ENCODE assay signal across 10 mouse cellular contexts in the genomic region with DNA sequence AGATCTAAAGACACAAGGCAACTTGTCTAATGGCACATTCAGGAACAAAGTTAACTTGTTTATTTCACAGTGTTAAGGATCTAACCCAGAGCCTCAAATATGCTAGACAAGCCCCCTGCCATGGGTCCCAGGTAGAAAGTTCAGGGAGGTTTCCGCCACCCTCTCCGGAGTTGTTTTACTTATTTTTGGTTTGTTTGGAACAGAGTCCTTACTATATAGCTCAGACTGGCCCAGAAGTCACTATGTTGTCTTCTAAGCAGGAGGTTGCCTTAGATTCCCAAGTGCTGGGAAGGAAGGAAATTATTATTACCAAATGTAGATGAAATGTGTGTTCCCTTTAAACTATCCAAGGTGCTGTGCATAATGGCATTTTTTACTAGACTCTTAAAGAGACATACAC. TPM values are rescaled to one million over a fixed set of nuclear protein-coding genes. Genes with fewer than 3 reads are reported as not detected.
DNase-seq lines count a peak whose midpoint lies in the region; ATAC-seq and TF ChIP-seq lines count a peak whose summit lies in the region.
"Had no signal": no experiment of that assay in that cellular context is flagged by ENCODE, and none has a peak within 500 bp of the region (broad histone marks: within the 10 kb centered on the region; RNA-seq: fewer than 3 reads in every experiment).

No protein-coding gene starts in this region.

- peaks cover 75% of the 10 kb centered on the region for H3K4me1 ChIP-seq in erythroblast, embryonic 14.5 days (ENCODE audit: control insufficient read depth)
- peaks cover 2 to 59% of the 10 kb centered on the region in 2 experiments; a peak in 3 of 4 replicates for H3K4me1 ChIP-seq in CH12.LX (ENCODE audit: control insufficient read depth in 1 of 2, insufficient read depth in 2 of 2)
- peaks cover 11% of the 10 kb centered on the region for H3K4me1 ChIP-seq in forebrain, embryonic 16.5 days (replicated peaks; ENCODE audit: control insufficient read depth, insufficient read depth, low read length)
- peaks cover 32% of the 10 kb centered on the region for H3K4me1 ChIP-seq in liver, embryonic 16.5 days (ENCODE audit: control insufficient read depth, low read depth, low read length)

- 67% methylated on average over 2 of the region's 2 CpGs for WGBS in forebrain, embryonic 16.5 days
- 49% methylated on average over 2 of the region's 2 CpGs for WGBS in liver, embryonic 16.5 days (ENCODE audit: insufficient replicate concordance)

- TF ChIP-seq CTCF in CH12.LX (conservative IDR thresholded peaks at IDR 0.05 in 1 of 2, IDR thresholded peaks at IDR 0.05 in 1 of 2; ENCODE audit: low read depth in 2 of 2, low read length in 2 of 2): no peak

- peaks cover 65% of the 10 kb centered on the region for H3K79me2 ChIP-seq in CH12.LX (replicated peaks; ENCODE audit: control insufficient read depth, extremely low read depth, insufficient read depth, poor library complexity, severe bottlenecking)

- H3K4me3 ChIP-seq in erythroblast, embryonic 14.5 days (replicated peaks): peak overlapping the region; percentile 63
- peak overlapping the region in 1 of 3 experiments; percentile 59 for H3K4me3 ChIP-seq in CH12.LX (replicated peaks in 1 of 3; ENCODE audit: low read depth in 2 of 3, low read length in 2 of 3, poor library complexity in 1 of 3)
- no peak overlapping the region for H3K4me3 ChIP-seq in forebrain, embryonic 16.5 days (replicated peaks; ENCODE audit: low read length)
- peak overlapping the region; percentile 9; the same call in 1 of the 2 replicates for H3K4me3 ChIP-seq in liver, embryonic 16.5 days (ENCODE audit: low read depth, low read length)

- H3K9ac ChIP-seq in CH12.LX (ENCODE audit: insufficient read depth, low read depth): peak overlapping the region; percentile 71
- no peak overlapping the region for H3K9ac ChIP-seq in forebrain, embryonic 16.5 days (replicated peaks; ENCODE audit: low read depth, low read length)
- peak overlapping the region; percentile 3; the same call in 1 of the 2 replicates for H3K9ac ChIP-seq in liver, embryonic 16.5 days (ENCODE audit: low read depth, low read length)

- no peak for TF ChIP-seq POLR2A in CH12.LX (IDR thresholded peaks at IDR 0.05; ENCODE audit: low read depth, low read length)

- DNase-seq in CH12.LX (ENCODE audit: extremely low read depth): no peak
- DNase-seq in cerebellum, postnatal 4 days (ENCODE audit: low spot score in 2 of 2): no peak
- no peak for DNase-seq in urinary bladder, postnatal 14 days (ENCODE audit: low spot score)
- DNase-seq: lung, postnatal 4 days; thymus, postnatal 36 days had no signal

- no peak for TF ChIP-seq EP300 in CH12.LX (IDR thresholded peaks at IDR 0.05; ENCODE audit: low read length)

- no peak for ATAC-seq in erythroblast, adult 5-6 weeks (replicated peaks; ENCODE audit: low FRiP score, poor library complexity, severe bottlenecking)
- ATAC-seq in forebrain, embryonic 16.5 days: no peak
- no peak for ATAC-seq in liver, embryonic 16.5 days (ENCODE audit: low read depth)
- no peak for ATAC-seq in activated CD4-positive, CD25-positive, alpha-beta regulatory T cell, adult 4 months

- peaks cover 25% of the 10 kb centered on the region for H3K36me3 ChIP-seq in erythroblast, embryonic 14.5 days (ENCODE audit: control insufficient read depth)
- H3K36me3 ChIP-seq in CH12.LX (replicated peaks in 1 of 2; ENCODE audit: control insufficient read depth in 1 of 2, insufficient read depth in 1 of 2, low read length in 1 of 2): no peaks in the 10 kb centered on the region
- no peaks in the 10 kb centered on the region for H3K36me3 ChIP-seq in forebrain, embryonic 16.5 days (ENCODE audit: control insufficient read depth, insufficient read depth)
- H3K36me3 ChIP-seq in liver, embryonic 16.5 days (ENCODE audit: control insufficient read depth, insufficient read depth): no peaks in the 10 kb centered on the region

- in situ Hi-C loops in CH12.LX (cut with MboI; ENCODE audit: low pct_ligation_motif_present, low pct_unique_long_range_greater_than_20kb, low sequenced_read_pairs): loop anchor here (10.0 kb wide), 1 partner anchor 65 kb away; no protein-coding TSS in a partner anchor

- no peak for TF ChIP-seq RAD21 in CH12.LX (IDR thresholded peaks at IDR 0.05; ENCODE audit: low read depth, low read length)

- peak overlapping the region; percentile 77 for H3K4me2 ChIP-seq in CH12.LX (ENCODE audit: insufficient read depth, low read depth, poor library complexity, severe bottlenecking)
- peak overlapping the region; percentile 5; the same call in 1 of the 2 replicates for H3K4me2 ChIP-seq in forebrain, embryonic 16.5 days (ENCODE audit: low read length)
- peak overlapping the region; percentile 64 for H3K4me2 ChIP-seq in liver, embryonic 16.5 days (ENCODE audit: low read depth, low read length)

- no peak overlapping the region for H3K27ac ChIP-seq in CH12.LX (ENCODE audit: insufficient read depth, low read depth)
- H3K27ac ChIP-seq in forebrain, embryonic 16.5 days (ENCODE audit: low read length): no peak overlapping the region
- H3K27ac ChIP-seq in liver, embryonic 16.5 days (ENCODE audit: low read length): peak overlapping the region; percentile 36

- H3K9me3 ChIP-seq in erythroblast, embryonic 14.5 days (ENCODE audit: control insufficient read depth, low read length): no peaks in the 10 kb centered on the region
- H3K9me3 ChIP-seq in CH12.LX (replicated peaks; ENCODE audit: low read length): no peaks in the 10 kb centered on the region
- H3K9me3 ChIP-seq in forebrain, embryonic 16.5 days (ENCODE audit: control insufficient read depth, low read length): no peaks in the 10 kb centered on the region
- no peaks in the 10 kb centered on the region for H3K9me3 ChIP-seq in liver, embryonic 16.5 days (replicated peaks; ENCODE audit: control insufficient read depth, low read length)

- no peaks in the 10 kb centered on the region for H3K27me3 ChIP-seq in erythroblast, embryonic 14.5 days (ENCODE audit: control insufficient read depth)
- H3K27me3 ChIP-seq in CH12.LX (replicated peaks): no peaks in the 10 kb centered on the region
- no peaks in the 10 kb centered on the region for H3K27me3 ChIP-seq in forebrain, embryonic 16.5 days (replicated peaks; ENCODE audit: control insufficient read depth, insufficient read depth, low read length)
- no peaks in the 10 kb centered on the region for H3K27me3 ChIP-seq in liver, embryonic 16.5 days (ENCODE audit: control insufficient read depth, insufficient read depth, low read depth, low read length)

- dilution Hi-C loops in CH12.LX (cut with MboI; ENCODE audit: extremely low pct_ligation_motif_present, extremely low pct_unique_long_range_greater_than_20kb, low sequenced_read_pairs): no loop called here

TF ChIP-seq in CH12.LX, 34 proteins besides CTCF, POLR2A, EP300 and RAD21:
- no peak for TF ChIP-seq NELFE (IDR thresholded peaks at IDR 0.05; ENCODE audit: low read depth, low read length)

RNA-seq across cellular contexts. Expression of a gene that starts 9.7 kb away (rescaled TPM):
- polyA plus RNA-seq in erythroblast, embryonic 14.5 days (2012): 8.4 and 10.1 TPM in 2 replicates
- total RNA-seq in erythroblast, adult 5-6 weeks (2015; ENCODE audit: low replicate concordance): 436 and 450 TPM in 2 replicates
- 548 and 626 TPM in 2 replicates for total RNA-seq in erythroblast, adult 5-6 weeks (2017; ENCODE audit: low replicate concordance)
- 57.5 and 60.1 TPM in 2 replicates for total RNA-seq in CH12.LX (2012; rRNA removed)
- 184 and 196 TPM in 2 replicates for total RNA-seq in CH12.LX (2014; rRNA removed)
- 71.0 and 78.0 TPM in 2 replicates for polyA plus RNA-seq in CH12.LX (2012; ENCODE audit: insufficient read length, low read depth)
- polyA plus RNA-seq in forebrain, embryonic 16.5 days (2015; fragmentation: Nextera tagmentation; extraction: Ambion mirVana): 195 and 198 TPM in 2 replicates
- polyA plus RNA-seq in liver, embryonic 16.5 days (2015; fragmentation: Nextera tagmentation; extraction: Ambion mirVana): 154 and 157 TPM in 2 replicates
- polyA plus RNA-seq in activated CD4-positive, CD25-positive, alpha-beta regulatory T cell, adult 4 months (2017; shearing (Covaris generic)): 100 to 1,000 TPM; 161 to 172 TPM

Comparison
In these comparisons a context has a peak if more than half of its experiments do, and no peak if none do; other contexts are left out.
1. H3K4me2 ChIP-seq: peak in every context shown above with its lines; median percentile 77 in CH12.LX; 64 in liver, embryonic 16.5 days; 5 in forebrain, embryonic 16.5 days.